Mouse (Mus musculus) MEL-GATA-1-ER (cell line): ENCODE results near the gene Fxyd1.
A peak's percentile ranks its signal among the peaks of the same experiment; 100 is the strongest.

ENCODE experiments used
- DNase-seq: peaks from one replicate; pipeline ENCODE4 v3.0.0-alpha.2; 2012; ENCODE audit warnings: low read depth; ENCODE audit errors: extremely low read depth

Fxyd1 gene

DNA sequence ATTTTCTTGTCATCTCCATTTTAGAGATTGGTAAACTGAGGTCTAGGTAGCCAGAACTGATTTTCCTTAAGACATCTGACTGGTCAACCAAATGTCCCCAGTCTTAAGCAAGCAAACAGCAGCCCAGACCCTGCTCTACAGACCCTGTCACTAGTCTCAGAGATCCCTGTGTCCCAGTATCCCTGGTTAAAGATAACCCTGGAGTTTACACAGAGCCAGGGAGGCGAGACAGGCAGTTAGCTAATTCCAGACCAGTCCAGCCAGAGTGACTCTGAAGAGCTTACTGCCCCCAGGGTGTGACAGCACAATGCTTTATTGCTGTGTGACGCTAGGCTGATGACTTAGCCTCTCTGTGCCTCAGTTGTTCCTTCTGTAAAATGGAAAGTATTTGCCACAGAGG is at the start of gene Fxyd1:
Gene Fxyd1 (minus strand): TSS at position 129 of the 400 bp plus-strand sequence.
- DNase-seq: no peak

DNA sequence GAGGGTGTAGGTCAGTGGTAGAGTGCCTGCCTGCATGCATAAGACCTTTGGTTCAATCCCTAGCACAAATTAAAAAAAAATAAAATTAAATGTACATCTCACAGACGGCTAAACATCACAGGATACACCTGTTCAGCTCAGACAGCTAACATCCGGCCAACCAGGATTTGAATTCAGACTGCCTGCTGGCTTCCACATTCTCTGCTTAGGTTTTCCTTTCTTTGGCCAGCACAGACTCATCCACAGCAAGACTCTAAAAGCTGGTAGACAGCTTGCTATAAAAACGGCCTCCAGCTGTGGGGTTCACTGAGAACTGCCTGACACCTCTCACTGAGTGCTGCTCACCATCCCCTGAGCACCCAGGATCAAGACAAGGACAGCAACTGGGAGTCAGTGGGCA is 49.2 kb upstream of the Fxyd1 start:
- no peak for DNase-seq

DNA sequence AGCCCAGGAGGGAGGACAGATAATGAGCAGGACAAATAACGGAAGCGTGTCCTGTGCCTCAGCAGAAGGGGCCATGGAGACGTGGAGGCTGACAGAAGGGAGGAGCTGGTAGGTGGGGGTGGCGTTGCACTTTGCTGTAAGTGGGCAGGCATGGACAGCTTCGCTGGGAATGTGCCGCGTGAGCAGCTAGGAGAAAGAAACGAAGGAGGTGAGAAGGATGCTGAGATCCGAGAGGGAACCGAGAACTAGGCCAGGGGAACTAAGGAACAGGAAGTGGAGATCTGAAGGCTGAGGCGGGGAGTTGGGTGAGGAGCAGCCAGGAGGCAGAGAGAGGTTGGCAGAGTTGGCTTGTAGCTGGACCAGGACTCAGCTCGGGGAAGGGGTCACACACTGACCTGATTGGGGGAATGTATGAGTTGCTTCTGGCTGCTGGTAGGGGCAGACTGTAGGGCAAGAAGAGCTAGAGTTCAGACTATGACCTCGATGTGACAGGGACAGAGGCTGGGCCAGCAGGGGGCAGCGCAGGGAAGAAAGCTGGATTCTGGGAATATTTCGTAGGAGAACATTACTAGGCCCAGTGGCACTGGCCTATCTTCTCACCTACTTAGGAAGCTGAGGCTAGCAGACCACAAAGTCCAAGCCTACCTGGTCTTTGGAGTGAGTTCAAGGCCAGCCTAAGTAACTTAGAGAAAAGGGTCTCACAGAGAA is 48.2 kb upstream of the Fxyd1 start:
- no peak for DNase-seq

DNA sequence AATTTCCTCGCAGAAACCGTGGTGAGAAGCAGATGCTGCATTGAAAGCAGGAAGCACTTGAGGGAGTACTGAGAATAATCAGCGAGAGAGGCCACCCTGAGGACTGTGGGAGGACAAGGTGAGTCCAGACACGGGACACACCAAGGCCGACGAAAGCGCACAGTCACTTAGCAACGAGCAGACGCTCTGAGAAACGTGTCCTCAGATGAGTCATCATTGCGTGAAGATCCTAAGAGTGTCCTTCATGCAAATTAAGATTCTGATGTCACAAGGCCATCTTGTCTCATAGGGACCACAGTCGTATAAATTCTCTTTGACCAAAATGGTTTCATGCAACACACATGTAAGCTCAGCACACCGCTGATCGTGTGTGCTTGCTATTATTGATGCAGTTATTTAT is 43.8 kb upstream of the Fxyd1 start:
- DNase-seq: no peak

DNA sequence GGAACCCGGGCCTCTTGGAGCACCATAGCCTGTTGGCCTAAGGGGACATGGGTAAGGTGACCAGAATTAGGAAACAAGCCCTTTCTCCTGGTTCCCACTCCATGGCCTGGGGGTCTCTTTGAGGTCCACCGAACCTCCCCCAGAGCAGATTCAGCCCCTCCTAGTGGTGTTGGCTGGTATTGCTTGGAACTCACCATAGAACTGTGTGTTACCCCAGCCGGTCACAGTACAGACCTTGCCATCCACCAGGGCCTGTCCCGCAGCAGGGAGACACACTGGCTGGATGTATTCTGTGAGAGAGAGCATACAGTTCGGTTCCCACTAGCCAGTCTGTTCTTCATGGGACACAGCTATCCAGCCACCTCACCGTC is 42.6 kb upstream of the Fxyd1 start:
- no peak for DNase-seq

DNA sequence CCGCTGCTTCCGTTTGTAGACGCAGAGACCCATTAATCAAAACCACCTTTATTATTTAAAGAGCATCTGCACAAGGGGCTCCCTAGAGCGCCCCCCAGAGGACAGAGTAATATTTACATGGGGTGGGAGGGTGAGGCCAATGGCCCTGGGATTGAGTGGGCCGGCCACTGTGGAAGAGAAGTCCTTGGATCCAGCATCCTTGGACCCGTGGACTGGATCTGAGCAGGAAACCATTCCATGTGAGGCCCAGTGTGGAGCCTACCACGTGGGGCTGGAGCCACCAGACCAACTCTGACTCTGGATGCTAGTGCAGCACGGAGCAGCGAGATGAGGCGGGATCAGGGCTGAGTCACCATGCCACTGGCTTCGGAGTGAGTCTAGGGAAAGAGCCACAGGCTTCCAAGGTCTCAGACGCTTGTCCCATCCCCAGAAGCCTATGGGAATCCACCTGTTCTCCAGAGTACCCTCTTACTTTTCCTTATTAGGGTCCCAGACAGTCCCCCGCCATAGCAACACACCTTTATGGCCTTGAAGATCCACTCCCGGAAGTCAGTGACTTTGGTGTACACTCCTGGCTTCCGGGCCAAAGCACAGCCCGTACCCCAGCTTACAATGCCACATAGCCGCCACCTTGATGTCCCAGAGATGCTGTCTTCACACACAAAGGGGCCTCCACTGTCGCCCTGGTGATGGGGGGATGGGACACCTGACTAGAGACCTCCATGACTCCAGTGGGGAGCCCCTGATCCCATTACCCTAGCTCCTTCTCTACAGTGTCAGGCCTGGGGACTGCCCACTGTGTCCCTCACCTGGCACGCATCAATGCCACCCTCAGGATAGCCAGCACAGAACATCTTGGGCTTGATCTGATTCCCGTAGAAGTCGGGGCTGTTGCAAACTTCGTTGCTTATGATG is 42.0 kb upstream of the Fxyd1 start:
- no peak for DNase-seq

DNA sequence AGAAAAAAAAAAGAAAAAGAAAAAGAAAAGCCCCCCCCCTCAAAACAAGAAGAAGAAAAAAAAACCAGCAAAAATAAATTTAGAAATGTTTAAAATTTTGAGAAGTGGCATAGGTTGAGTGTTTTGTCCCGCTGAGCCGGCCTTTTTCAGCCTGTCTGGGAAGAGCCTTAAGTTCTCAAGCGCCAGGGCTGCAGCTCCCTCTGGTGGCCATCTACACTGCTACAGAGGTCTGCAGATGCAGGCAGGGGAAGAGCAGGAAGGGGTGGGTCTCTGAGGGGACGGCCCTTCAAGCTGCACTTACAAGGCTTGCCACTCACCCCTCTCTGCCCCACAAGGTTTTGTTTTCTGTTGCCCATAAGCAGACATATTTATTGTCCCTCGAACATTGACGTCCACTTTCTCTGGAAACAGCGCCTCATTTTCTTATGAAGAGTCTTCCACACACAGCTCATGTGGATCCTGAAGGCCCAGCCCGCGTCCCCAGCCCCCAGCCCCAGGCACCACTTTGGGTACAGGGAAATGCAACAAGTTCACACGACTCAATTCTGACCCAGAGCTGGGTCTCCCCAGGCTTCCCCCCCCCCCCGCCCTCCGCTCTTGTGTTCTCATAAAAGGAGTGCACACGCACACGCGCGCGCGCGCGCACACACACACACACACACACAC is 40.7 kb upstream of the Fxyd1 start:
- DNase-seq: peak; percentile 66

DNA sequence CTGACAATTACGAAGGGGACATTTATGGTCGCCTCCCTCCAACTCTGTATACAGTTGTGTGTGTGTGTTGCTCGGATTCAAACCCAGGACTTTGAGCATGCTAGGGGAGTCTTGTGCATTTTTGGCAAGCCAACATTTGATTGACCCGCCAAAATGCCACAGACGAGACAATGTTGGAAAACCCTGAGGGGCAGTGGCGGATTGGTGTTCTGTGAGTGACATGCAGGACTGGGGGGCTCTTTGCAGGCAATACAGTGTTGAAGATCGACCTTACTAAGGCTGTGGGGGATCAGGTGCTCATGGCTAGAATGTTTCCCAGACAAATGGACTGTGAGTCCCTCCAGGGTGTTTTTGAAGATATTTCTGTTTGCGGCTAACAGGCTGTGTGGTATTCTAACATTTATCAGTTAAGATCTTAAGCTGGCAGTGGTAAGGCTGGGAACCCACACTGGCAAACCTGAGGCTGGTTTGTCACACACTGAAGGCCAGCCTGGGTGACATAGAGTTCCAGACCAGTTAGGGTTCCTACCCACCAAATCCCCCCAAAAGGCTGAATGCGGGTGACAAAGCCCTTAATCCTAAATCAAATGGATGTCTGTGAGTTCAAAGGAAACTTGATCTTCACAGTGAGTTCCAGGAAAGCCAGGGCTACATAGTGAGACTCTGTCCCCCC is 40.0 kb upstream of the Fxyd1 start:
- DNase-seq: no peak

DNA sequence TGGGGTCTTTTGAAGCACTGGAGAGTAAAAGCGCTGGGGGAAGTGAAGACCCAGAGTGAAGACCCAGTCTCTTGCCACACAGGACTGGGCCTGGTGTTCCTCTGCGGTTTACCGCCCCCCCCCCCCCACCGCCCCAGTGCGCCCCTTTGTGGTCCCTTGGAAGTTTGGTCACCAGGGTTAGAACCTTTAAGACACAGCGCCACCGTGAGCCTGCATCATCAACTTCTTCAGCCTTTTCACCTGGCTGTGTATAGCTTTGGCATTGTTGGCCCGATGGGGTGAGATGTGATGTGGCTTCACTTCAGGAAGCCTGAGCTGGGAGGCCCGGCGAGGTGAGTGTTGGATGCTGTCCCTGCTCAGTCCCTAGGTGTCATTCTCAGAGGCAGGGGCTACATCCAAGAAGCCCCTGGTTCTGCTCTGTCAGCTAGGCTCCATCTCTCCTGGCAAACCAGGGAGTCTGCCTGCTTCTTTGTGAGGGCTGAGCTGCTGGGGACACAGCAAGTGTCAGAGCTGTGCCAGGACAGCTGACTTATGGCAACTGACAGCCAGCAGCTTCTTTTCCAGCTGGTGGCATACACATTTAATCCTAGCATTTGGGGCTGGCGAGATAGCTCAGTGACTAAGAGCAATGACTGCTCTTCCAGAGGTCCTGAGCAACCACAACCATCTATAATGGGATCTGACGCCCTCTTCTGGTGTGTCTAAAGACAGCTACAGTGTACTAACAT is 37.9 kb upstream of the Fxyd1 start:
- DNase-seq: no peak

DNA sequence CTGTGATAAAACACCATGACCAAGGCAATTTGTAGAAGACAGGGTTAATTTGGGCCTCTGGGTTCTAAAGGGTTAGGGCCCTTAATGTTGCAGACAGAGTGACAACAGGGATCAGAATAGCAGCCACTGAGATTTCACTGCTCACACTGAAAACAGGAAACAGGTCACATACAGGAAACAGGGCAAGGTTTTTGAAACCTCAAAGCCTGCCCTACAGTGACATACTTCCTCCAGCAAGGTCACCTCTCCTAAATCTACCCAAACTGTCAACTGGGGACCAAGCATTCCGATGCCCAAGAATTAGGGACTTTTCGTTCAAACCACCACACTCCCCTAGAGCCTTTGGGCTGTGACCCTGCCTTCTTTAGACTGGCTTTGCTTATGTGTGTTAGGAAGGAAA is 32.7 kb upstream of the Fxyd1 start:
- no peak for DNase-seq

DNA sequence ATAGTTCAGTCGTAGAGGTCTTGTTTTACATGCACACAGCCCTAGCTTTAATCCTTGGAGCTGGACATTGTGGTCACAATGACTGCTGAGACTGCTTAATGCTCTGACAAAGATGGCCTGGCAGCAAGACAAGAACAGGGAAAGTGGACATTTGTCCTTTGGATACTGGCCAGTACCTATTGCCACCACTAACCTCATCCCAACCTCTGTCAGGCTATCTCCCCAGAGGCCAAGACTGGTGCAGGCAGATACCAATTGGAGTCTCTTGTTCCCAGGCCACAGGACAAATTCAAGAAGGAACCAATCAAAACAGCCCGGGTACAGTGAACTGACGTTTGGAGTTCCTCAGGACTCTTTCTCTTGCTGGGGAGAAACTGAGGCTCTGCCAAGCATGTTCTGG is 31.2 kb upstream of the Fxyd1 start:
- DNase-seq: no peak

DNA sequence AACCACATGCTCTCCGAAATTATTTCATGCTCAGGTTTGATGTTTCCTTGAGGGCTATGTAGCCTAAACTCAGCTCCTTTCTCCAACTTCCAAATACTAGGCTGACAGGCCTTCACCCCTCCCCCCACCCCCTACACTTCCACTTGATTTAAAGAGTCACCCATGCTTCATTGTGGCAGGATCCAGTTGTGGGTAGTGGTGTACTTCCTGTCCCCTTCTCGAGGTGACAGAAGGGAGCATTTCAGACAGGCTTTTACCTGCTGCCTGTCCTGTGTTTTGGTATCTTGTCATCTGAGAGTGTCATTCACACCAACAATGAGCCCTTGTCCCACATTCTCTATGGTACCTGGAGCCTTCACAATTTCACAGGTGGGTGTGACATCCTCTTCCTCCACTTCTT is 30.3 kb upstream of the Fxyd1 start:
- DNase-seq: no peak

DNA sequence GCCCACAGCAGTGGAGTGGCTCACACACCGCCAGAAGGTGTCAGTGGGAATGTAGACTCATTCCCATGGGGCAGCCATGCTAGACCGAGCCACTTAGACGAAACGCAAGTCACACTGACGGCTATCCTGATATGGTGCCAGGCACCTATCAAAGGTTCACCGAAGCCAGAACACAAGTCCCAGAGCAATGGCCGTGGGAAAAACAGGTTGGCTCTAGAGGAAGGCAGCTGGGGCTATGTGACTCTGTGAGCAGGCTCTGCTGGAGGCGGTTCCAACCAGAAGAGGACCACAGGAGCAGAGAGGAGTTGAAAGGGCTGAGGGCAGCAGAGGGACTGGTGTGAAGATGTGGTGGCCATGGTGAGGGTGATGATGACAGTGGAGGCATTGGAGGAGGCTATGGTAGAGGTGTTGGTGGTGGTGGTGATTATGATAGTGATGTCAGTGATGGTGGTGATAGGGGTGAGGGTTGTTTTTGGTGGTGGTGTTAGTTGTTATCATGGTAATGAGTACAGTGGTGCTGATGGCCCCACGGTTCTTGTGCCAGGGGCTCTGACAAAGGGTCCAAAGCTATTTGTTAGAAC is 29.3 kb upstream of the Fxyd1 start:
- DNase-seq: no peak

DNA sequence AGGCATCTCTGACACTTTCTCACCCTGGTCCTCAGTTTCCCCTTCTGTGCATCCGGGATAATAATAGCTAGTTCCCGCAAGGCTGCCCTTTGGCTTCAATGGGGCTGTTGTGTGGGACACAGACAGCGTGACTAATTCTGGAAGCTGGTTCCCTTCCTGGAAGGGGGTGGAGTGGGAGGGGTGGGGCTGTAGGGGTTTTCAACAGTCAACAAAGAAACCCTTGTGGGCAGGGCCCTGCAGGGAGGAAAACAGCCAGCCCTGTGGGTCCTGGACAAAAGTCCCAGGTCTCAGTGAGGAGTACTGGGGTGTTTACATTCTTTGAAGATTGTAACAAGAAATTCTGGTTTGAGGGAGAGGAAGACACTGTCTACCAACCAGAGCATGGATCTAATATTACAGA is 28.2 kb upstream of the Fxyd1 start:
- no peak for DNase-seq

DNA sequence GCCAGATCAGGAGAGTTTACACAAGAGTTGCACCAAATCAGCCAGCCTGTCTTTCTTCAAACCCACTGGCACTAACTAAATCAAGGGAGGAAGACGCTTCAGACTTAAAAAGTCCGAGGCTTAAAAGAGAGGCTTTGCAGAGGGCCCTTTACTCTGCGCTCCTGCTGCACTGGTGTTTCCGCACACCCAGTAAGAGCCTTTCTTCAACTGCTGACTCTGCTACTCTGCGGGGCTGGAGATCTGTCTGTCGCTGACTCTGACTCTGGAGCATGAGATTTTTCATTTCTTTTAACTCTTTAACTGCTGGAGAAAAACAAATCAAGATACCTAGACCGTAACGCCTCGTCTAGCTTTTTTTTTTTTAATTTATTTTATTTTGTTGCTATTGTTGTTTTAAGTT is 27.1 kb upstream of the Fxyd1 start:
- no peak for DNase-seq

DNA sequence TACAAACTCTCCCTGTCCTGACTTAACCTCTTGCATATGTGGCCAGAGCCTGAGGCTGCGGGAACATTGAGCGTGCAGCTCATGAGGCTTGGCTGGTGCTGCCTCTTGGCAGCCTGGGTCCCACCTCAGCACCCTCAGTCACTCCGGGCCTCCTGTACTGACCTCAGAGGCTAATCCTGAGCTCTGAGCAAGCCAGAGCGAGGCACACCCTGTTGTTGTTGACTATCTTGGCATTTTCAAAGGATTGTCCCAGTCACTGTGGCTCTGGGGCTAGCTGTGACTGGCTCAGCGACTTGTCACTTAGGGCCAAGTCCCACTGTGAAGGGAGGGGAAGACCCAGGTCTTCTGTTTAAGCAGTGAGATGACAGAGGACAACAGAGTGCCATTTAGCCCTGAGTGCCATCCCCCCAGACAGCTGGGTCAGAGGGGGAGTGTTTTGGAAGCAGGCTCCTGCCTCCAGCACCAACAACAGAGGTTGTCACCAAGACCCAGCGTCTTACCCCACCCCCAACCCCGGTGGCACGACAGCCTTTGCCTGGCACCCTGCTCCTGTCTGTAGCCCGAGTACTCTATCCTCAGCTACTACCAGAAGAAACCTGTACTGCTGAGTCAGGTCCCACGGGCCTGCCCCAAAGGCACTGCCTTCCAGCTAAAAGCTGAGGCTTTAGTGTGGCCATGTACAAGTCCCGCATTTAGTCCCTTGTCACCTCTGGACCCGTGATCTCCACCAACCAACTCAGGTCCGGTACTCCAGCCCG is 26.0 kb upstream of the Fxyd1 start:
- no peak for DNase-seq

DNA sequence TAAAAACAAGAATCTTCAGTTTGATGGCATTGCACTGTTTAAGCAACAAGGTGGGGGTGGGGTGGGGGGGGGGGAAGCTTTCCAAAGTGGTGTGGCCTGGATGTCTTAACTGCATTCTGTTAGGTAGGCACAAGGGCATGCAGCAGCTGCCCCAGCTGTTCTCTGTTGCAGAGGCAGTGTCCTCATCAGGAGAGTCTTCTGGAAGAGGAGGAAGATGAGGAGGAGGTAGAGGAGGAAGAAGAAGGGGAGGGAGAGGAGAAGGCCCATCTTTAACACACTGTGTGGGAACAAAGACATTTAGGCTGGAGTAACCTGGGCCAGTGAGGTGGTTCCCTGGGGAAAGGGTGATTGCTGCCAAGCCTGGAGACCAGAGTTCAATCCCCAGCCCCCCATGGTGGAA is 25.1 kb upstream of the Fxyd1 start:
- DNase-seq: no peak

DNA sequence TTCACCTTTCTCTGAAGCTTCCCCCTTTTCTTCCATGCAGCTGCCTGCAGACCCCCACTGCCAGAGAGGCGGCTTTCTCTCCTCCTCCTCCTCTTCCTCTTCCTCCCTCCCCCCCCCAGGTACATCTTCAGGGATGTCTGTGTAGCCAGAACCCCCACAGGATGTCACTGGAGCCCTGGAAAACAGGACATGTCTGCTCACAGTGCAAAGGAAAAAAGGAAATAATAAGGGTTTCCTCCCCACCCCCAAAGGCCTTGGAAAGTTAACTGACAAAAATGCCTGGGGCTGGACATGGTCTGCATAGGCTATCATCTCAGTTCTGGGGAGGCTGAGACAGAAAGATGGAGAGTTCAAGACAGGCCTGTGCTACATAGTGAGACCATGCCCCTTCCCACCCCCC is 24.1 kb upstream of the Fxyd1 start:
- DNase-seq: no peak

DNA sequence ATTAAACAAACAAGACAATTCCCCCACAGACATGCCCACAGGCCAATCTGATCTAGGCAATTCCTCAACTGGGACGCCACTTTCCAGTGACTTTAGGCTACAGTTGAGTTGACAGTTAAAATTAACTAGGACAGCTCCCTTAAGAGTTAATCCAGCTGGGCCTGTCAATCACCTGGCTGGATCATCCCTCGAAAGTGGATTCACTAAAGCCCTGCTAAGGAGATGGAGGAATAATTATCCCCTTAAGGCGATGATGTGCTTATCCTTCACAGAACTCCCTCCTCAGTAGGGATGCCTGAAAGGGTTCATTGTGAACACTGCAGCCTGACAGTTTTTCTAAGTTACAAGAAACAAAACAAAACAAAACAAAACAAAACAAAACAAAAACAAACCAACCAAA is 23.6 kb upstream of the Fxyd1 start:
- no peak for DNase-seq

DNA sequence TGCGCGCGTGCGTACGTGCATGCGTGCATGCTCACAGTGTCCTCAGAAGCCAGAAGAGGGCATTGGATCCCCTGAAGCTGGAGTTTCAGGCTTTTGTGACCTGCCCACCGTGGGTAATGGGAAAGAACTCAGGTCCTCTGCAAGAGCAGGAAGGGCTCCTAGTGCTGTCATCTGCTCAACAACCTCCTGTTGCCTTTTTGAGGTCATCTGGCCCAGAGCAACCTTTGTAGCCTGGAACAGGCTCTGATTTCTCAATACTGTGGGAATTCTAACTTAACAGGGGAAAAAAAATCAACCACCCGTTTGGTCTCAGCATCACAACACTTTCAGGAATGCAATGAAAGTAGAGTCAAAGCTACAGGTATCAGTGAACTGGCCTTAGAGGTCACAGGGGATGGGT is 22.7 kb upstream of the Fxyd1 start:
- no peak for DNase-seq
